Mouse (Mus musculus) hindlimb bud, embryonic 11.5 days (tissue): Measurements from ENCODE around the gene Deup1.

Experiments
- DNase-seq: peaks from one replicate; pipeline ENCODE4 v3.0.0-alpha.2; 2012; ENCODE audit warnings: low read depth, low spot score; ENCODE audit errors: extremely low spot score

Deup1 gene

DNA sequence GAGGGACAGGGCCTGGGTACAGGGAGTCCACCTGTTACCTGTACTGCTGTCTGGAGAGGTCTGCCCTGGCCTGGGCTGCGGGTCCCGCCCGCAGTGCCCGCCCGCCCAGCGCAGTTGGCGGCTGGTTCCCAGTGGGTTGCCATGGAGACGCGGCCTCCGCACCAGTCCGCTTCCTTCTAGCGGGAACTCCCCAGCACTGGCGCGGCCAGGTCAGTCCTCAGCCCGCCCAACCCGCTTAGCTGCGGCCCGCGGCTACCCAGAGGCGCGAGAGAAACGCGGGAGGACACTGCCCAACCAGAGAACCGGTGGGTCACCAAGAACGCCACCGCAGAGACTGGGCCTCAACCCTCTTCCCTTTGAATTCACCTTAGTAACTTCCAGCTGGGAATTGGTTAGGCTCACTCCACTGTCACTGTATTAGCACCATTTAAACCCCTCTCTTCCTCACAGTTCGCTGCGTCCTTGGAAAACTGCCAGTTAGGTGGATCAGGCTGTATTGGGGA lies at the start of gene Deup1:
Gene Deup1, minus strand, starts transcription at position 149 of the 503 bp plus-strand sequence.
- DNase-seq = no peak

DNA sequence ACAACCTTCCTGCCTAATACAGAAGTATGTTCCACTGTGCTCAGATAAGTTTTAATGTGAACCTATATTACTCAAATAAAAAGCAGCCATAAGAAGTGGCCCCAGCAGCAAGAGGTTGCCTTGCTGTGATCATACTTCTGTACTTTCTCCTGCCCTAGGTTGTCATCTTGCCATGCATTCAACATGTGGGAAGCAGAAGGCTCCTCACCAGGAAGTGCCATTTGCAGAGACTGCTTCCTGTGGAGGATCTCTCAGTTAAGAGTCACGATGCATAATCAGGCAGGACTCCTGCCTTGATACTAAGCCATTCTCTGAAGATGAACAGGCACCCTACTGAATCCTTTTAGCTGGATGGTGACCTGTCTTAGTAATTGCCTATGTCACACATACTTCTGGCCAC lies 44.5 kb upstream of the Deup1 start:
- DNase-seq = no peak

GRCm38 (mm10) chr9:15670002-15670527 lies 42.3 kb upstream of the Deup1 start:
- no peak for DNase-seq

- DNase-seq = no peak
These were observed 41.7 kb upstream of the Deup1 start for GRCm38 (mm10) chr9:15669452-15669851.

DNA sequence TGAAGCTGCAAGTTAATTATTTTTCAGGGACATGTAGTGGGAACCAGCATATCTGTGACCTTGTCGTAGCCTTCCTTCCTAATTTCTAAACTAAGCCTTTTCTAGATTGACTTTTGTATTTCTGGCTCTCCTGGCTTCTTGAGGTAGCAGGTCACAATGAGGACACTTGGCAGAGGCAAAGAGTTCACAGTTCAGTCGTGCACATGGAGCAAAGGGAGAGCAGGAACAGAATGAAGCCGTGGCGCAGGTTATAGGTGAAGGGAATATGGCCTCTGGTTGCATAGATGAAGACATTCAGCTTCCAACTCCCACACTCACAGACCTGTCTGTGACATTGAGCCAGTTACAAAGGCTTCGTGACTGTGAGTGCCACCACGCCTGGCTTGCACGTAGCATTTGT lies 36.9 kb upstream of the Deup1 start:
- no peak for DNase-seq

- no peak for DNase-seq
These were observed 31.3 kb upstream of the Deup1 start for GRCm38 (mm10) chr9:15659069-15659468.

- DNase-seq = no peak
These were observed 30.6 kb upstream of the Deup1 start for GRCm38 (mm10) chr9:15658236-15658785.

GRCm38 (mm10) chr9:15653036-15653435 lies 25.3 kb upstream of the Deup1 start:
- no peak for DNase-seq

DNA sequence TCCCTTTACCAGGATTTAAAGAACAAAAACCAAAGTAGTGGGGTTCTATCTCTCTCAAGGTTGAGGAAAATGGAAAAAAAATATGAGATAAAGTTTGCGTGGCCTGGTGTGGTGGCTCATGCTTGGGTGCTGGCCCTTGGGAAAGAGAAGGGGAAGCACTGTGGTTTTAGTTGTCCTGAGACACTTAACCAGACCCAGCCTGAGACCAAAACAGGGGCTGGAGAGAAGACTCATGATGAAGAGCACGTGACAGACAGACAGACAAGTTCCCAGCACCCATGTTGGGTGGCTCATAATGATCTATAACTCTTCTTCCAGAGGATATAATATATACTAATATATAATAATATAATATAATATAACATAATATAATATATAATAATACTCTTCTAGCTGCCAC lies 22.2 kb upstream of the Deup1 start:
- DNase-seq = no peak

DNA sequence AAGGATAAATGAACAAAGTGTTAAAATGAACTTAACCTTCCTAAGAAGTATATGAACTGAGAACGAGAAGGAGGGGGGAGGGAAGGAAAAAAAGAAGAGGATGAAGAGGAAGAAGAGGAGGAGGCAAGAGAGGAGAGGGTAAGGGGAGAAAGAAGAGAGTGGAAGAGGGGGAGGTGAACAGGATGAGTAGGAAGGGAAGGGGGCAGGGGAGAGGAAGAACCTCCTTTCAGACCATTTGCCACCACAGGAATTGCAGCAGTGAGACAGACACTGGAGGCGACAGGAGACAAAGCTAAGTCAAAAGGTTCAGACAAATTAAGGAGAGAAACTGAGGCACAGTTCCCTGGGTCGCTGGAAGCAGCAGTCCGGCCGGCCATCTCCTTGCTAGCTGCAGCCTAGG lies 349 bp downstream of the Deup1 start:
- no peak for DNase-seq

DNA sequence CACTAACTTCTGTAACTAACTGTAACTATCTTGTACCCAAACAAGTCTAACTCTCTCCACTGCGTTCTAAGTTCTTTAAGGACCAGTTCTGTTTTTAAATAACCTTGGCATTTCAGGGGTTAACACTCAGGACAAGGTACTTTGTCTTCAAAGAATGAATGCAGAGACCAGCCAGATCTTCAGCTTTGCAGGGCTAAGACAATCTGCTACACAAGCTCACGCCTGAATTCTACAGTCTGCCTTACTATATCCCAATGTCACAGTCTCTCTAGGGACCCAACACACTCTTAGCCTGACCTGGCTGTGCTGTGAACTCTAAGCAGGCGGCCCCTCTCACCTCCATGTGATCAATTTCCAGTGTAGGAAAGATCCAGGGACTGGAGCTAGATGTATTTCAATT lies 3.0 kb downstream of the Deup1 start:
- no peak for DNase-seq

DNA sequence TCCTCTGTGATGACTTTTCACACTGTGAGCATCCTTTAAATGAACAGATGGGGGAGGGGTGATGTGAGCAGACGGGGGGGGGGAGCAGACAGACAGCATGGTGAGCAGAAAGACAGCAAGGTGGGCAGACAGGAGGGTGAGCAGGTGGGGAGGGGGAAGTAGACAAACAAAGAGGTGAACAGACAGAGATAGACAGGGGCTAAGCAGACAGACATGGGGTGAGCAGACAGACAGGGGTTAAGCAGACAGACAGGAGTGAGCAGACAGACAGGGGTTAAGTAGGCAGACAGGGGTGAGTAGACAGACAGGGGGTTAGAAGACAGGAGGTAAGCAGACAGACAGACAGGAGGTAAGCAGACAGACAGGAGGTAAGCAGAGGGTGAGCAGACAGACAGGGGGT lies 8.0 kb downstream of the Deup1 start:
- DNase-seq = no peak

DNA sequence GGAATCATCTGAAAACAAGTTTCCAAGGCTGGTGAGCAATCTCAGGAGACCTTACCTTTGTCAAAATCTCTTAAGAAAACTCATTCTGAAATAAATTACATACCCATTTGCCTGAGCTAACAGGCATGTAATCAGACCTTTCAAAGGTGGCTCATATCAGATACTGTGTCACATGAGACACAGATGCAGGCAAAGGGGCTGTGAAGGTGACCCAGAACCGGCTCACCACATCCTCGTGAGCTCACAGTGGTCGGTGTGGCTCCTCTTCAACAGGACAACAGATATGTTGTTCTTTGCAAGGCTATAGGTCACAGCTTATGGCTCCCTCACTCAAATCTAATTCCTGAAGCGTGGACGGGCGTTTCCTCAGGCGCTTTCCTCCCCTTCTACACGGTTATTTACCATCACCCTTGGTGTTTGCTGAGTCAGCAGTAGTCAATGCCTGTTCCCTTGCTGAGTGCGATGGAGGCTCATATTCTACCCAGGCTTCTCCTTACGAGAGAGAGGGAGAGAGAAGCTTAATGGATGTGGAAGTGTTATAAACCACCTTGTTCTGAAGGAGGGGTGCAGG lies 8.6 kb downstream of the Deup1 start:
- no peak for DNase-seq

DNA sequence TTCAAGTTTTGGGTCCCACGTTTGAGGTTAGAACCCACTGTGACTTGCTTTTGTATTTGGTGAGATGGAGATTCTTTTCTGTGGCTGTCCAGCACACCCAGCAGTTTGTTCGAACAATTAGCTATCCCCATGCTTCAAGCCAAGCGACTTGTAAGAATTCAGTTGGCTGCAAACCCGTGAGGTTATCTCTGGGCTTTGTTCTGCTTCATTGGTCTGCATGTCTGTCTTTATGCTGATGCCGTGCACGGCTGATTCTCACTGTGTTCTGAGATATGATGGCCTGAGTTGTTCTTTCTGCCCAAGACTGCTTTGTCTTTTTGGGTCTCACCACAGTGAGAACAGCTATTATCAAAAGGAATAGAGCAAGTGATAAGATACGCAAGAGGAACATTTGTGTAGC lies 10.7 kb downstream of the Deup1 start:
- no peak for DNase-seq

DNA sequence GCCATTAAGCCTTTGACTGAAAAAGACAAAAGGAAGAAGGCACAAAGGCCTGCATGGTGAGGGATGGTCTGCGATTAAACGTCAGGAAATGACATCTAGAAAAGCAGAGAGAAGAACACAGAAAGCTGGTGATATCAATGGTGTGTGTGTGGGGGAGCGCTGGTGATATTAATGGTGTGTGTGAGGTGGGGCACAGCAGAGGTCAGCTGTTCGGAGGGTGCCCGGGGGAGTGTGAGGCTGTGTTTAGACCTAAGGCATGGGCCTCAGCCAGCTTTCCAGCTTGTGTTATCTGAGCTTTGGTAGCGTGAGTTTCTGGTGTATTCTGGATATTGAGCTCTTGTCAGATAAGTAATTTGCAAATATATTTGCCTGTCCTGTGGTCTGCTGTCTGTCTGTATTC lies 11.3 kb downstream of the Deup1 start:
- DNase-seq = no peak

DNA sequence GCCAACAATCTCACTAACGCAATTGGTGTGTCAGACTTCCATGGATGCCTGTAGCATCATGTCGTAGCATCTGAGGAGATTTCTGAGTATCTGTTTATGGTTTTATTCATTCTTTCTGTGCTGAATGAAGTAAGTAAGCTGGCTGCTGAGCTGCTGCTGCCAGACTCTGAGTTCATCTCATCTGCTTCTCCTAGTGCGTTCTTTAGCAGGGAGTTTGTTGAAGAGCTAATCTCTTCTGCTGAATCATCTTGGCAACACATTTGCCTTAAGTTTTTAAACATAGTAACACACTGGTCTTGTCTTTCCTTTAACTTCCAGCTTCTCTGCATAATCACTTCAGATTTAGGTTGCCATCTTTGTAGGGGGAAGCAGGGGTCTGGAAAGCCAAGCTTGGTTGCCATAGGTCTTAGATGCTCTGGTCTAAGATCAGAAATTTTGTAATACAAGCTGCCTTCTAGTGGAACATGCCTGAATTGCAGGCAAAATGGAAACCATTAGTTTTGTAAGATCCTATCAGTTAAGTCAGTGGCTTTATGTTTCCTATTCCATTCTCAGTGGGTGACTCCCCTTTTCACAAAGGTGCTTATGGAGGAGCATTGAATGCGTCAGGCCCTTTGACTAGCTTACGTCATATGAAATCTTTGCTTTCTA lies 18.3 kb downstream of the Deup1 start:
- no peak for DNase-seq

- no peak for DNase-seq
These were observed 20.1 kb downstream of the Deup1 start for GRCm38 (mm10) chr9:15607601-15608000.

DNA sequence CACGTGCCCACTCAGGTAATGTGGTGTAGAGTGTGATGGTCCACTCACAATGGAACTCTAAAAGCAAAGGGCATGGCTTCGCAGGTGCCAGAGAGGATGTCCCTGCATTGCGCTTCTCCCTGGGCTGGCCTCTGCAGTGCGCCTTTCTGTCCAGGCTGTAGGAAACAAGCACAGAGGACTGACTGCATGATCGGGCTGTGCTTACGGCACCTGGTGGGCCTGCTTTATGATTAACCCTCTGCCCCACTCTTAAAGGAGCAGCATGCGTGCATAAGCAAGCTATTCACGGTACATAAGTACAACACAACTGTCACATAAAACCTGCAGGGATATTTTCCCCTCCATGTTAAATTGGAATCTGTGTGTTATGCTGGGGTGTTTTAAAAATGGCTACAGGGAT lies 24.6 kb downstream of the Deup1 start:
- no peak for DNase-seq

DNA sequence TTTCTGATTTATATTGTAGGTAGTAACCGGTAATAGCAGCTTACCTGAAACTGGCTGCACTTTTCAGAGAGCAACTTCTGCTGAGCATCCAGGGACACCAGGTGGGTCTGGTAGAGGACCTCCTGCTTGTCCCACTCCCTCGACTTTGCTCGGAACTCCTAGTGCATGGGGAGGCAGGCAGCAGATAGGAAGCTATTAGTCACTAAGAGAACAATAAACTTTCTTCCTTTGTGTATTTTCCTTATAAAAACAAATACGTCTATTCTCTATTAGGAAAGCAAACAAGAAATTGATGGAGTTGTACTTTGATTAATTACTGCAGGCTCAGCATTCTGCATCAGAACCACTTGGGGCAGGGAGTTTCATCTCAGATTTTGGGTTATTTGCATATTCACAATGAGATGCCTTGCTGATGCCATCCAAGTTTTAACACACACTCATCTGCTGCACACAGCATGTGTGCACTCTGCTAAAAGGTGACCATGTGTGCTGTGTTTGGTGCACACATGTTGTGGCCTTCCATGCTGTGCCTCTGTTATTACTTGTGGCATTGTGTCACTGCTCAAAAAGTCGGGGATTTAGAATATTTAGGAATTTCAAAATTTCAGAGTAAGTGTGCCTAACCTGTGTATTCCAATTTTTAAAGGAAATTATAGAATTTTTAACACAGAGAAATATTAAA lies 26.7 kb downstream of the Deup1 start:
- DNase-seq = no peak

GRCm38 (mm10) chr9:15600156-15600858 lies 27.4 kb downstream of the Deup1 start:
- no peak for DNase-seq

DNA sequence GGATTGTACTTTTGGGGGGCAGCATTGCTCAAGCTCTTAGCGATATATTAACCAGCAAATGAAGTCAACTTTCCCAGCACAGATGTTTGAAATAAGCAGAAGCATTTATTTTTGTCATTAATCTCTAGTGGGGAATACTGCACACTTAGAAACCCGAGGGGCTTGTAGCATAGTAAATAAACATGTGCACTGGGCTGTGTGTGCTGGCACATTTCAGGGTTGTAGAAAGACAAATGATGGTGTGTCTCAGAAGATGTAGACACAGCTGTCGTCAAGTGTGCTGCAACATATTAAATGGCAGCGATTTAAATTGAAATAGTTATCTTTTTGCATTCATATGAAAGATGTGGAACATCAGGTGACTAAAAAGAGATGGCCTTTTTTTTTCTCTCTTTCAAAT lies 31.1 kb downstream of the Deup1 start:
- no peak for DNase-seq
